Mouse (Mus musculus) intestine, postnatal 0 days (tissue): ENCODE measurements around the gene Kcnmb1. TPM values are rescaled to one million over a fixed set of nuclear protein-coding genes. Genes with fewer than 3 reads are reported as not detected.

Experiments
- ATAC-seq: fragments of 200-750 bp; cut with Nextera tagmentation; 2 replicates; pipeline ENCODE4 v1.8.0; 2017; ENCODE audit warnings: mild to moderate bottlenecking, moderate TSS enrichment, moderate library complexity
- H3K27ac ChIP-seq: fragments of 300-500 bp; sonication (generic); 2 replicates; pipeline ENCODE4 v1.5.1; 2014; ENCODE audit warnings: mild to moderate bottlenecking, low read depth, low read length, moderate library complexity
- H3K27me3 ChIP-seq: fragments of 300-500 bp; sonication (generic); replicated peaks from 2 replicates; pipeline ENCODE4 v1.6.1; 2014; ENCODE audit warnings: low read length, mixed read lengths; ENCODE audit not compliant: control insufficient read depth, insufficient read depth
- H3K36me3 ChIP-seq: fragments of 300-500 bp; sonication (generic); 2 replicates; pipeline ENCODE4 v1.6.1; 2014; ENCODE audit warnings: mild to moderate bottlenecking, moderate library complexity; ENCODE audit not compliant: control insufficient read depth, insufficient read depth
- H3K4me1 ChIP-seq: fragments of 300-500 bp; sonication (generic); replicated peaks from 2 replicates; pipeline ENCODE4 v1.6.1; 2014; ENCODE audit warnings: antibody characterized with exemption, low read length, mixed read lengths; ENCODE audit not compliant: control insufficient read depth, insufficient read depth
- H3K4me2 ChIP-seq: fragments of 300-500 bp; sonication (generic); replicated peaks from 2 replicates; pipeline ENCODE4 v1.6.1; 2014; ENCODE audit warnings: low read depth, mild to moderate bottlenecking, moderate library complexity
- H3K4me3 ChIP-seq: fragments of 300-500 bp; sonication (generic); 2 replicates; pipeline ENCODE4 v1.5.1; 2014; ENCODE audit warnings: low read depth, low read length
- H3K9ac ChIP-seq: fragments of 300-500 bp; sonication (generic); 2 replicates; pipeline ENCODE4 v1.6.1; 2014; ENCODE audit warnings: mild to moderate bottlenecking, low read depth, low read length
- H3K9me3 ChIP-seq: fragments of 300-500 bp; sonication (generic); 2 replicates; pipeline ENCODE4 v1.6.1; 2016; ENCODE audit warnings: mixed run types; ENCODE audit not compliant: control insufficient read depth
- CTCF ChIP-seq: sonication (generic); IDR thresholded peaks from 2 replicates; pipeline ENCODE4 v1.5.1; 2016; ENCODE audit warnings: low read depth, mild to moderate bottlenecking, control low read depth, antibody characterized with exemption, moderate library complexity
- WGBS: fragments of 180-500 bp; shearing (Covaris S2); extraction: QIAGEN DNeasy Blood & Tissue Kit; methylation state at CpG from one replicate; pipeline ENCODE4 v1.1.7; 2014; 5-methylcytosine and 5-hydroxymethylcytosine counted together
- polyA plus RNA-seq: library from polyadenylated mRNA; unstranded; fragments of >200 nt; fragmentation: Nextera tagmentation; extraction: Ambion mirVana; gene quantifications from 2 replicates; pipeline ENCODE4 v1.2.1, GENCODE M21; 2015

Gene Kcnmb1
- polyA plus RNA-seq, 1 experiment from 2014 or later, result 1.8 TPM

GRCm38 (mm10) chr11:33986525-33986924, 23.7 kb downstream of the Kcnmb1 start:
- Histone ChIP-seq H3K4me2 (no peak overlapping the region), H3K9me3 (no peaks in the 10 kb centered on the region), H3K27me3 (no peaks in the 10 kb centered on the region), H3K4me3 (no peak overlapping the region), H3K4me1 (no peaks in the 10 kb centered on the region), H3K36me3 (no peaks in the 10 kb centered on the region), H3K9ac (no peak overlapping the region), H3K27ac (no peak overlapping the region)
- ATAC-seq, result no peak
- WGBS, result 84% methylated on average over 2 of the region's 2 CpGs
- no peak for TF ChIP-seq CTCF

- ATAC-seq, result no peak
- 42% methylated on average over 5 of the region's 5 CpGs for WGBS
Measured at GRCm38 (mm10) chr11:33990002-33990401, 27.2 kb downstream of the Kcnmb1 start.

GRCm38 (mm10) chr11:33992938-33993337, 30.1 kb downstream of the Kcnmb1 start, which contains the start of gene Kcnip1:
Kcnip1 (minus strand) TSS chr11:33993152.
- Histone ChIP-seq H3K27ac (no peak within 1 kb of the TSS), H3K4me3 (no peak within 1 kb of the TSS), H3K4me2 (peak within 1 kb of the TSS; percentile 39; the same call in 1 of the 2 replicates), H3K4me1 (no peaks in the 10 kb centered on the region), H3K36me3 (no peaks in the 10 kb centered on the region), H3K27me3 (no peaks in the 10 kb centered on the region), H3K9ac (no peak within 1 kb of the TSS), H3K9me3 (no peaks in the 10 kb centered on the region)
- WGBS, result 16% methylated on average over 12 of the region's 12 CpGs
- no peak for TF ChIP-seq CTCF
- no peak for ATAC-seq

More at GRCm38 (mm10) chr11:33990002-33990401, 27.2 kb downstream of the Kcnmb1 start:
- Histone ChIP-seq H3K9ac (no peak overlapping the region), H3K4me3 (no peak overlapping the region), H3K36me3 (no peaks in the 10 kb centered on the region), H3K27me3 (no peaks in the 10 kb centered on the region), H3K4me1 (no peaks in the 10 kb centered on the region), H3K4me2 (no peak overlapping the region), H3K9me3 (no peaks in the 10 kb centered on the region), H3K27ac (no peak overlapping the region)
- TF ChIP-seq CTCF, result no peak

GRCm38 (mm10) chr11:33993496-33993895, 30.7 kb downstream of the Kcnmb1 start:
- no peaks in the 10 kb centered on the region for H3K9me3 ChIP-seq
- no peaks in the 10 kb centered on the region for H3K27me3 ChIP-seq
- ATAC-seq, result no peak
- H3K4me3 ChIP-seq, result no peak overlapping the region
- H3K27ac ChIP-seq, result no peak overlapping the region
- H3K36me3 ChIP-seq, result no peaks in the 10 kb centered on the region
- H3K4me1 ChIP-seq, result no peaks in the 10 kb centered on the region
- H3K4me2 ChIP-seq, result peak overlapping the region; percentile 39; the same call in 1 of the 2 replicates
- TF ChIP-seq CTCF, result peak; percentile 54
- H3K9ac ChIP-seq, result no peak overlapping the region
- 46% methylated on average over 5 of the region's 5 CpGs for WGBS

GRCm38 (mm10) chr11:33998244-33998643, 35.4 kb downstream of the Kcnmb1 start:
- Histone ChIP-seq H3K27me3 (no peaks in the 10 kb centered on the region), H3K4me3 (no peak overlapping the region), H3K9ac (no peak overlapping the region), H3K36me3 (no peaks in the 10 kb centered on the region), H3K9me3 (no peaks in the 10 kb centered on the region), H3K27ac (no peak overlapping the region), H3K4me1 (no peaks in the 10 kb centered on the region), H3K4me2 (no peak overlapping the region)
- TF ChIP-seq CTCF, result no peak
- WGBS, result 75% methylated on average over 10 of the region's 10 CpGs
- ATAC-seq, result no peak

- no peak overlapping the region for H3K9ac ChIP-seq
- no peak for ATAC-seq
- H3K27me3 ChIP-seq, result no peaks in the 10 kb centered on the region
- no peak overlapping the region for H3K4me3 ChIP-seq
- no peak for TF ChIP-seq CTCF
- H3K4me1 ChIP-seq, result no peaks in the 10 kb centered on the region
- 82% methylated on average over 3 of the region's 3 CpGs for WGBS
- H3K9me3 ChIP-seq, result no peaks in the 10 kb centered on the region
- no peaks in the 10 kb centered on the region for H3K36me3 ChIP-seq
- H3K27ac ChIP-seq, result no peak overlapping the region
- H3K4me2 ChIP-seq, result no peak overlapping the region
Measured at GRCm38 (mm10) chr11:34000416-34000815, 37.6 kb downstream of the Kcnmb1 start.
